Mouse (Mus musculus) hindbrain, embryonic 10.5 days (tissue): ENCODE results near the gene Slc7a5. TPM values are rescaled to one million over a fixed set of nuclear protein-coding genes. Genes with fewer than 3 reads are reported as not detected.

Experiments used
- DNase-seq: peaks from one replicate; pipeline ENCODE4 v3.0.0-alpha.2; 2017; ENCODE audit warnings: low spot score
- H3K27ac ChIP-seq: fragments of 300-500 bp; sonication (generic); 2 replicates; pipeline ENCODE4 v1.5.1; 2016; ENCODE audit warnings: mild to moderate bottlenecking, moderate library complexity
- H3K27me3 ChIP-seq: fragments of 300-500 bp; sonication (generic); 2 replicates; pipeline ENCODE4 v1.6.1; 2016; ENCODE audit warnings: mild to moderate bottlenecking; ENCODE audit not compliant: poor library complexity, insufficient read depth, severe bottlenecking
- H3K36me3 ChIP-seq: fragments of 300-500 bp; sonication (generic); 2 replicates; pipeline ENCODE4 v1.6.1; 2016; ENCODE audit warnings: mild to moderate bottlenecking, moderate library complexity
- H3K4me1 ChIP-seq: fragments of 300-500 bp; sonication (generic); replicated peaks from 2 replicates; pipeline ENCODE4 v1.6.1; 2016; ENCODE audit warnings: mild to moderate bottlenecking
- H3K4me3 ChIP-seq: fragments of 300-500 bp; sonication (generic); 2 replicates; pipeline ENCODE4 v1.5.1; 2016; ENCODE audit warnings: mild to moderate bottlenecking, moderate library complexity
- H3K9me3 ChIP-seq: fragments of 300-500 bp; sonication (generic); 2 replicates; pipeline ENCODE4 v1.6.1; 2016; ENCODE audit warnings: mild to moderate bottlenecking, moderate library complexity
- WGBS: fragments of 180-500 bp; shearing (Covaris S2); methylation state at CpG from one replicate; pipeline ENCODE4 v1.1.7; 2016; 5-methylcytosine and 5-hydroxymethylcytosine counted together
- polyA plus RNA-seq: library from polyadenylated mRNA; unstranded; fragments of >200 nt; fragmentation: Nextera tagmentation; extraction: Ambion mirVana; gene quantifications from 2 replicates; pipeline ENCODE4 v1.2.1, GENCODE M21; 2016

The Slc7a5 gene
- polyA plus RNA-seq, 1 experiment from 2014 or later = 27.2 TPM

GRCm38 (mm10) chr8:121912831-121913230 lies 5.3 kb upstream of the Slc7a5 start:
- 78% methylated on average over 3 of the region's 3 CpGs for WGBS
- H3K27me3 ChIP-seq = peaks cover 26% of the 10 kb centered on the region
- H3K27ac ChIP-seq = no peak overlapping the region
- H3K4me1 ChIP-seq = peaks cover 38% of the 10 kb centered on the region
- H3K9me3 ChIP-seq = no peaks in the 10 kb centered on the region
- H3K4me3 ChIP-seq = no peak overlapping the region
- no peaks in the 10 kb centered on the region for H3K36me3 ChIP-seq
- DNase-seq = no peak

GRCm38 (mm10) chr8:121911987-121912386 lies 4.5 kb upstream of the Slc7a5 start:
- no peaks in the 10 kb centered on the region for H3K36me3 ChIP-seq
- H3K9me3 ChIP-seq = no peaks in the 10 kb centered on the region
- peaks cover 40% of the 10 kb centered on the region for H3K4me1 ChIP-seq
- H3K27ac ChIP-seq = peak overlapping the region; percentile 40; the same call in 1 of the 2 replicates
- H3K27me3 ChIP-seq = peaks cover 26% of the 10 kb centered on the region
- no peak for DNase-seq
- no peak overlapping the region for H3K4me3 ChIP-seq
- 71% methylated on average over 7 of the region's 7 CpGs for WGBS

DNA sequence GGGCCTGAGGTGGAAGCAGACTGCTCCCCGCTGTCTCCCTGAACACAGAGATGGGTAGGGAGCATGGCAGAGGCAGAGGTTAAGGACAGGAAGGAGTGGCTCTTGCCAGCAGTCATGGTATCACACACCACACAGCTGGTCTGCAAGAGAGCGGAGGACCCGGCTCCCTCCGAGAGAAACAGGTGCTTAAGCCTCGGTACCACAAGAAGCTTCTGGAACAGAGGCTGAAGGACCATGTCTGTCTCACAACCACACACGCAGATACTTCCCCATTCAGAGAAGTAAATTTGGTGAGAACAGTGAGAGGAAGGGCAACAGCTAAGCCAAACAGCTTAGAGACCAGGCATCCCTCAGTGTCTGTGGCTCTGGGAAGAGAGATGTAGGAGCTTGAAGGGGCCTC lies 3.9 kb upstream of the Slc7a5 start:
- peaks cover 26% of the 10 kb centered on the region for H3K27me3 ChIP-seq
- 0 out of 2 replicates have a peak overlapping the region, but pooled peaks have one; percentile 40 for H3K27ac ChIP-seq
- H3K4me3 ChIP-seq = no peak overlapping the region
- peaks cover 45% of the 10 kb centered on the region for H3K4me1 ChIP-seq
- no peak for DNase-seq
- no peaks in the 10 kb centered on the region for H3K36me3 ChIP-seq
- 91% methylated on average over 6 of the region's 6 CpGs for WGBS
- H3K9me3 ChIP-seq = no peaks in the 10 kb centered on the region

GRCm38 (mm10) chr8:121909663-121910062 lies 2.2 kb upstream of the Slc7a5 start:
- H3K27ac ChIP-seq = no peak overlapping the region
- DNase-seq = peak; percentile 66
- WGBS = 10% methylated on average over 6 of the region's 6 CpGs
- H3K4me1 ChIP-seq = peaks cover 58% of the 10 kb centered on the region
- H3K9me3 ChIP-seq = no peaks in the 10 kb centered on the region
- H3K27me3 ChIP-seq = peaks cover 29% of the 10 kb centered on the region
- no peak overlapping the region for H3K4me3 ChIP-seq
- H3K36me3 ChIP-seq = no peaks in the 10 kb centered on the region

DNA sequence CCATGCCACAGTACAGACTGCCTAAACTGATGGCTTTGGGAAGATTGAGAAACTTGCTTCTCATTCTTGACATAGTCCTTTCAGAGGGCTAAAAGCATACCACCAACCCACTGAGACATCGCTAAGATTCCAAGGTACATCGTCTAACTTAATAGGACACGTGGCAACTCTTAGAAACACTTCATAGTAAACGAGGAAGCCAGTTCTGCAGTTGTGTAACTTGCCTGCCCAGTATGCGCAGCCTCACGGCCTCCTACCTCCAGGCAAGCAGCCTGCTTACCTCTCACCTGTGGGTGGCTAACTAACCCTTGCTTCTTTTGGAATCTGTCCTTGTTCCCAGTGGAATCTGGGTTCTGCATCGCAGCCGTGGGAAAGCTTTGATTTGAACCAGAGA lies 1.7 kb upstream of the Slc7a5 start:
- H3K4me1 ChIP-seq = peaks cover 58% of the 10 kb centered on the region
- H3K9me3 ChIP-seq = no peaks in the 10 kb centered on the region
- WGBS = 68% methylated on average over 8 of the region's 8 CpGs
- peaks cover 29% of the 10 kb centered on the region for H3K27me3 ChIP-seq
- H3K27ac ChIP-seq = no peak overlapping the region
- H3K36me3 ChIP-seq = no peaks in the 10 kb centered on the region
- no peak for DNase-seq
- H3K4me3 ChIP-seq = no peak overlapping the region

GRCm38 (mm10) chr8:121908378-121909147 lies 1.1 kb upstream of the Slc7a5 start:
- no peaks in the 10 kb centered on the region for H3K36me3 ChIP-seq
- peaks cover 29% of the 10 kb centered on the region for H3K27me3 ChIP-seq
- no peak for DNase-seq
- WGBS = 63% methylated on average over 8 of the region's 8 CpGs
- H3K27ac ChIP-seq = no peak overlapping the region
- H3K4me1 ChIP-seq = peaks cover 58% of the 10 kb centered on the region
- H3K4me3 ChIP-seq = peak overlapping the region; percentile 75
- H3K9me3 ChIP-seq = no peaks in the 10 kb centered on the region

DNA sequence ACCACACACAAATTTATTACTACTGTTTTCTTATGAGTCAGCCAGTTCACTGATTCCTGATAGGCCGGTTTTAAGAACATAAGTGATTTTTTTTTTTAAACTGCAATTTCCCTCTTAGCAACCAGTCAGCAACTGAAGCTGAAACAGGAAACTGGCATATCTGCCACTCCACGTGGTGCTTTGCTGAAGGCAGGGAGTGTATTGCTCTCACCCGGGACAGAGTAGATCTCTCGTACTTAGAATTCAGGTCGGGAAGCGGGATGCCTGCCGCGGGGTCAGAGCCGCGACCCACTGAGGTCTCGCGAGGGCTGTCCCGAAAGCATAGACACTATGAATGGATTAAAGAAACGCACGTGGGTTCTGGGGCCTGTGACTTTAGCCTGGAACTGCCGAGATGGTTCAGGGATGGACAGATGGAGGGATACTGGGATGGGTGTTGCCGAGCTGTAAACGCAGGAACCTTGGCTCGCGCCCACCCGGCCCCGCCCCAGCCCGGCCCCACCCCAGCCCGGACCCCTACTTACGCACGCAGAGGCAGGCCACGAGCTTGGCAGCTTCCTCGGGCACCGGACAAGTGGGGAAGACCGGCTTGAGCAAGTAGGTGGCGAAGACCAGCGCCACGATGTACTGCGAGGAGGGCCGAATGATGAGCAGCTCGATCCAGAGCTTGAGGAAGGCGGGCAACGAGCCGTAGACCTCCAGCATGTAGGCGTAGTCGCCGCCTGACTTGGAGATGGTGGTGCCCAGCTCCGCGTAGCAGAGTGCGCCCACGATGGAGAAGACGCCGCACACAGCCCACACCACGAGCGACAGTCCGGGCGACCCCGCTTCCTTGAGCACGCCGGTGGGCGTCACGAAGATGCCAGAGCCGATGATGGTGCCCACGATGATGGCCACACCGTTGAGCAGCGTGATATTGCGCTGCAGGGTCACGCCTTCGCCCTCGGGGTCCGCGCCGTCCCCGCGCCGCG lies 667 bp downstream of the Slc7a5 start:
- DNase-seq = peak; percentile 62
- Histone ChIP-seq H3K4me1 (peaks cover 72% of the 10 kb centered on the region), H3K9me3 (no peaks in the 10 kb centered on the region), H3K4me3 (peak overlapping the region; percentile 75), H3K27ac (peak overlapping the region; percentile 86), H3K27me3 (peaks cover 28% of the 10 kb centered on the region), H3K36me3 (no peaks in the 10 kb centered on the region)
- WGBS = under 1% methylated on average over 72 of the region's 72 CpGs

- Histone ChIP-seq H3K27ac (no peak overlapping the region; the same call in 1 of the 2 replicates), H3K9me3 (no peaks in the 10 kb centered on the region), H3K4me1 (peaks cover 77% of the 10 kb centered on the region), H3K36me3 (no peaks in the 10 kb centered on the region), H3K27me3 (peaks cover 21% of the 10 kb centered on the region), H3K4me3 (peak overlapping the region; percentile 75)
- DNase-seq = no peak
- 42% methylated on average over 5 of the region's 5 CpGs for WGBS
These were observed 1.6 kb downstream of the Slc7a5 start for GRCm38 (mm10) chr8:121905864-121906263.

DNA sequence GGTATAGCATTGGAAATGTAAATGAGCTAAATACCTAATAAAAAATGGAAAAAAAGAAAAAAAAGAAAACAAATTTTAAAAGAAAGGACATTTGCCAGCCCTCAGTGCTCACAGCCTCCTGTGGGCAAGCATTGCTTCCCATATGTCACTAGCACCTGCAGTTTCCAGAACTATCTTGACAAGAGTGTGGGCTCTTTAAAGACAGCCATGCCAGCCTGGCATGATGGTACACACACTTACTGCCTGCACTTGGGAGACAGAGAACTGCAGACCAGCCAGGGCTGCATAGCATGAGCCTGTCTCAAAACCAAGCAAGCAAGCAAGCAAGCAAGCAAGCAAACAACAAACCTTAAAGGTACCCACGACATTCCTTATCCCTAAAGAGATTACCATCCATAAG lies 2.1 kb downstream of the Slc7a5 start:
- WGBS = 88% methylated on average over 1 of the region's 1 CpGs
- peaks cover 77% of the 10 kb centered on the region for H3K4me1 ChIP-seq

GRCm38 (mm10) chr8:121904999-121905398 lies 2.5 kb downstream of the Slc7a5 start:
- Histone ChIP-seq H3K27ac (no peak overlapping the region), H3K27me3 (peaks cover 21% of the 10 kb centered on the region), H3K4me3 (peak overlapping the region; percentile 32), H3K36me3 (no peaks in the 10 kb centered on the region), H3K4me1 (peaks cover 80% of the 10 kb centered on the region), H3K9me3 (no peaks in the 10 kb centered on the region)
- DNase-seq = no peak
- WGBS = 88% methylated on average over 9 of the region's 9 CpGs

More for the DNA sequence above, 2.1 kb downstream of the Slc7a5 start:
- Histone ChIP-seq H3K9me3 (no peaks in the 10 kb centered on the region), H3K4me3 (peak overlapping the region; percentile 75), H3K27ac (no peak overlapping the region), H3K36me3 (no peaks in the 10 kb centered on the region), H3K27me3 (peaks cover 21% of the 10 kb centered on the region)
- DNase-seq = no peak

DNA sequence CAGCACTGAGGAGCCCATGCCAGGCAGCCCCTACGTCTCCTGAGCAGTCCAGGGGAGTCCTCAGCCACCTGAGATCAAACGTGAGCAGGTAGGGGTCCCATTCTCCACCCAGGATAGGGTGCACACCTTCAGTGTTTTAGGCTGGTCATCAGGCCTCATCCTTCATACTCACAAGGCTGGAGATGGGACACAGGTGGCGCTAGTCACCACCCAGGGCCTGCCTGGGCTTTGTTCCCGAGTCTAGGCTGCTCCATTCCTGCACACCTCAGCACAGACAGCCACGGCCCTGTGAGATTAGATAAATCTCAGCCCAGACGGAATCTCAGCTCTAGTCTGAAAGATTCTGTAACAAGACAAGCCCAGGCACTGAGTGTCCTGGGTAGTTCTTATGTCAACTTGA lies 3.5 kb downstream of the Slc7a5 start:
- H3K27me3 ChIP-seq = peaks cover 15% of the 10 kb centered on the region
- DNase-seq = no peak
- WGBS = 76% methylated on average over 6 of the region's 6 CpGs
- peak overlapping the region; percentile 32; the same call in 1 of the 2 replicates for H3K4me3 ChIP-seq
- no peak overlapping the region for H3K27ac ChIP-seq
- no peaks in the 10 kb centered on the region for H3K9me3 ChIP-seq
- H3K36me3 ChIP-seq = no peaks in the 10 kb centered on the region
- H3K4me1 ChIP-seq = peaks cover 84% of the 10 kb centered on the region

GRCm38 (mm10) chr8:121901498-121902236 lies 5.8 kb downstream of the Slc7a5 start:
- Histone ChIP-seq H3K4me3 (no peak overlapping the region), H3K27me3 (0 out of 2 replicates have a peak, but pooled peaks cover 6% of the 10 kb centered on the region), H3K4me1 (peaks cover 89% of the 10 kb centered on the region), H3K27ac (peak overlapping the region; percentile 42), H3K9me3 (no peaks in the 10 kb centered on the region), H3K36me3 (no peaks in the 10 kb centered on the region)
- 63% methylated on average over 8 of the region's 8 CpGs for WGBS
- DNase-seq = peak; percentile 29
